Mouse (Mus musculus) intestine, embryonic 14.5 days (tissue): Measurements from ENCODE around the gene Six2. TPM values are rescaled to one million over a fixed set of nuclear protein-coding genes. Genes with fewer than 3 reads are reported as not detected.
A peak's percentile ranks its signal among the peaks of the same experiment; 100 is the strongest.
"Not testable (repeated sequence)": the region's sequence is repeated elsewhere in the genome, so short reads cannot be mapped to it uniquely, and the experiment has no call there.

Experiments used
- ATAC-seq: fragments of 200-750 bp; cut with Nextera tagmentation; replicated peaks from 2 replicates; pipeline ENCODE4 v1.8.0; 2017; ENCODE audit warnings: low read depth, moderate number of reproducible peaks, moderate TSS enrichment, moderate library complexity; ENCODE audit not compliant: low FRiP score, low TSS enrichment
- DNase-seq: peaks from one replicate; pipeline ENCODE4 v3.0.0-alpha.2; 2018; ENCODE audit warnings: low spot score
- H3K27ac ChIP-seq: fragments of 300-500 bp; sonication (generic); 2 replicates; pipeline ENCODE4 v1.5.1; 2014; ENCODE audit warnings: low read depth, mild to moderate bottlenecking, control low read depth
- H3K27me3 ChIP-seq: fragments of 300-500 bp; sonication (generic); replicated peaks from 2 replicates; pipeline ENCODE4 v1.6.1; 2014; ENCODE audit warnings: low read length, control low read depth; ENCODE audit not compliant: control insufficient read depth, insufficient read depth
- H3K36me3 ChIP-seq: fragments of 300-500 bp; sonication (generic); 2 replicates; pipeline ENCODE4 v1.6.1; 2014; ENCODE audit warnings: low read length, control low read depth; ENCODE audit not compliant: control insufficient read depth, insufficient read depth
- H3K4me1 ChIP-seq: fragments of 300-500 bp; sonication (generic); replicated peaks from 2 replicates; pipeline ENCODE4 v1.6.1; 2014; ENCODE audit warnings: low read length, control low read depth, mixed read lengths; ENCODE audit not compliant: control insufficient read depth, insufficient read depth
- H3K4me2 ChIP-seq: fragments of 300-500 bp; sonication (generic); 2 replicates; pipeline ENCODE4 v1.6.1; 2014; ENCODE audit warnings: low read length
- H3K4me3 ChIP-seq: fragments of 300-500 bp; sonication (generic); 2 replicates; pipeline ENCODE4 v1.5.1; 2014; ENCODE audit warnings: low read depth, low read length, control low read depth, mixed read lengths
- H3K9ac ChIP-seq: fragments of 300-500 bp; sonication (generic); 2 replicates; pipeline ENCODE4 v1.6.1; 2014; ENCODE audit warnings: mild to moderate bottlenecking, low read length
- H3K9me3 ChIP-seq: fragments of 300-500 bp; sonication (generic); 2 replicates; pipeline ENCODE4 v1.6.1; 2016; ENCODE audit warnings: low read length, control low read depth; ENCODE audit not compliant: control insufficient read depth
- WGBS: fragments of 180-500 bp; shearing (Covaris S2); extraction: QIAGEN DNeasy Blood & Tissue Kit; methylation state at CpG from one replicate; pipeline ENCODE4 v1.1.7; 2014; 5-methylcytosine and 5-hydroxymethylcytosine counted together
- polyA plus RNA-seq: library from polyadenylated mRNA; unstranded; fragments of >200 nt; fragmentation: Nextera tagmentation; extraction: Ambion mirVana; gene quantifications from 2 replicates; pipeline ENCODE4 v1.2.1, GENCODE M21; 2014

Six2 gene
- polyA plus RNA-seq, 1 experiment from 2014 or later = 0.22 TPM

GRCm38 (mm10) chr17:85686476-85687420 is 1.3 kb downstream of the Six2 start:
- peak overlapping the region; percentile 74 for H3K4me2 ChIP-seq
- H3K4me1 ChIP-seq = peaks cover 7% of the 10 kb centered on the region; the same call in 1 of the 2 replicates
- ATAC-seq (no peak), DNase-seq (peak; percentile 67)
- peak overlapping the region; percentile 16; the same call in 1 of the 2 replicates for H3K9ac ChIP-seq
- peak overlapping the region; percentile 42 for H3K4me3 ChIP-seq
- H3K9me3 ChIP-seq = no peaks in the 10 kb centered on the region
- no peaks in the 10 kb centered on the region for H3K36me3 ChIP-seq
- 3% methylated on average over 42 of the region's 42 CpGs for WGBS
- no peak overlapping the region for H3K27ac ChIP-seq
- H3K27me3 ChIP-seq = peaks cover 95% of the 10 kb centered on the region

GRCm38 (mm10) chr17:85685689-85686281 is 2.3 kb downstream of the Six2 start:
- Histone ChIP-seq H3K9me3 (no peaks in the 10 kb centered on the region), H3K27ac (no peak overlapping the region), H3K36me3 (no peaks in the 10 kb centered on the region), H3K4me2 (0 out of 2 replicates have a peak overlapping the region, but pooled peaks have one; percentile 11), H3K4me1 (peaks cover 7% of the 10 kb centered on the region; the same call in 1 of the 2 replicates), H3K27me3 (peaks cover 95% of the 10 kb centered on the region), H3K9ac (no peak overlapping the region), H3K4me3 (peak overlapping the region; percentile 11; the same call in 1 of the 2 replicates)
- 5% methylated on average over 11 of the region's 11 CpGs for WGBS
- no peak for ATAC-seq
- peak; percentile 65 for DNase-seq

- Histone ChIP-seq H3K4me1 (peaks cover 7% of the 10 kb centered on the region; the same call in 1 of the 2 replicates), H3K4me2 (no peak overlapping the region), H3K4me3 (0 out of 2 replicates have a peak overlapping the region, but pooled peaks have one; percentile 11), H3K9me3 (no peaks in the 10 kb centered on the region), H3K36me3 (no peaks in the 10 kb centered on the region), H3K9ac (no peak overlapping the region), H3K27me3 (peaks cover 95% of the 10 kb centered on the region), H3K27ac (no peak overlapping the region)
- ATAC-seq (no peak), DNase-seq (peak; percentile 69)
- WGBS = 1% methylated on average over 46 of the region's 46 CpGs
These were observed 3.0 kb downstream of the Six2 start for GRCm38 (mm10) chr17:85684841-85685688.

GRCm38 (mm10) chr17:85684436-85684835 is 3.6 kb downstream of the Six2 start:
- H3K36me3 ChIP-seq, H3K4me1 ChIP-seq, H3K27ac ChIP-seq, H3K9me3 ChIP-seq, H3K4me3 ChIP-seq, H3K9ac ChIP-seq, DNase-seq, ATAC-seq, H3K4me2 ChIP-seq: not testable (repeated sequence)
- 5% methylated on average over 6 of the region's 6 CpGs for WGBS
- H3K27me3 ChIP-seq = peaks cover 95% of the 10 kb centered on the region

GRCm38 (mm10) chr17:85683984-85684307 is 4.1 kb downstream of the Six2 start:
- Histone ChIP-seq H3K4me3 (no peak overlapping the region), H3K27me3 (peaks cover 95% of the 10 kb centered on the region), H3K36me3 (no peaks in the 10 kb centered on the region), H3K9ac (no peak overlapping the region), H3K4me2 (no peak overlapping the region), H3K4me1 (peaks cover 7% of the 10 kb centered on the region; the same call in 1 of the 2 replicates), H3K27ac (no peak overlapping the region), H3K9me3 (no peaks in the 10 kb centered on the region)
- WGBS = 1% methylated on average over 17 of the region's 17 CpGs
- ATAC-seq = no peak
- no peak for DNase-seq

- no peaks in the 10 kb centered on the region for H3K36me3 ChIP-seq
- WGBS = 3% methylated on average over 25 of the region's 25 CpGs
- no peak overlapping the region for H3K27ac ChIP-seq
- no peaks in the 10 kb centered on the region for H3K9me3 ChIP-seq
- DNase-seq (no peak), ATAC-seq (no peak)
- H3K4me3 ChIP-seq = no peak overlapping the region
- no peak overlapping the region for H3K9ac ChIP-seq
- peaks cover under 1% of the 10 kb centered on the region; the same call in 1 of the 2 replicates for H3K4me1 ChIP-seq
- H3K27me3 ChIP-seq = peaks cover 95% of the 10 kb centered on the region
- no peak overlapping the region for H3K4me2 ChIP-seq
These were observed 4.7 kb downstream of the Six2 start for GRCm38 (mm10) chr17:85683111-85683983.

GRCm38 (mm10) chr17:85682181-85682710 is 5.8 kb downstream of the Six2 start:
- no peak for ATAC-seq
- Histone ChIP-seq H3K4me3 (no peak overlapping the region), H3K9me3 (no peaks in the 10 kb centered on the region), H3K36me3 (no peaks in the 10 kb centered on the region), H3K4me2 (no peak overlapping the region), H3K9ac (no peak overlapping the region), H3K27me3 (peaks cover 94% of the 10 kb centered on the region), H3K4me1 (no peaks in the 10 kb centered on the region; the same call in 1 of the 2 replicates), H3K27ac (no peak overlapping the region)
- no peak for DNase-seq
- 8% methylated on average over 7 of the region's 7 CpGs for WGBS
